Mouse (Mus musculus) brain, embryonic 14.5 days (tissue): ENCODE data around the gene Pcp4l1. TPM values are rescaled to one million over a fixed set of nuclear protein-coding genes. Genes with fewer than 3 reads are reported as not detected.

ENCODE experiments used
- DNase-seq: peaks from one replicate; pipeline ENCODE4 v3.0.0-alpha.2; 2011; ENCODE audit warnings: low read depth
- CTCF ChIP-seq: fragments of 200-500 bp; IDR thresholded peaks from 2 replicates; pipeline ENCODE4 v1.5.1; 2012; ENCODE audit warnings: inconsistent platforms, mild to moderate bottlenecking, moderate library complexity, borderline replicate concordance; ENCODE audit not compliant: insufficient read depth, insufficient read length; ENCODE audit errors: extremely low read depth
- POLR2A ChIP-seq: fragments of 200-500 bp; IDR thresholded peaks from 2 replicates; pipeline ENCODE4 v1.6.1; 2012; ENCODE audit warnings: mild to moderate bottlenecking, inconsistent platforms, borderline replicate concordance; ENCODE audit not compliant: poor library complexity, insufficient read depth, insufficient read length, severe bottlenecking; ENCODE audit errors: extremely low read depth
- polyA plus RNA-seq: library from polyadenylated mRNA; depleted of rRNA; stranded (reverse); fragments of >200 nt; gene quantifications from 2 replicates; pipeline ENCODE4 v1.2.3, GENCODE M21; 2012

Pcp4l1 gene
- polyA plus RNA-seq, 1 experiment, result 22.6 TPM

GRCm38 (mm10) chr1:171183620-171184019 is 12.4 kb downstream of the Pcp4l1 start:
- DNase-seq, result no peak
- TF ChIP-seq CTCF (no peak), POLR2A (no peak)

- TF ChIP-seq POLR2A, result no peak
- no peak for TF ChIP-seq CTCF
- DNase-seq, result no peak
Measured at GRCm38 (mm10) chr1:171183025-171183424, 13.0 kb downstream of the Pcp4l1 start.

- no peak for DNase-seq
- no peak for TF ChIP-seq CTCF
- TF ChIP-seq POLR2A, result no peak
Measured at GRCm38 (mm10) chr1:171179487-171180171, 16.4 kb downstream of the Pcp4l1 start.

- TF ChIP-seq POLR2A (no peak), CTCF (no peak)
- no peak for DNase-seq
Measured at GRCm38 (mm10) chr1:171172779-171173178, 23.3 kb downstream of the Pcp4l1 start.

- TF ChIP-seq CTCF (no peak), POLR2A (no peak)
- no peak for DNase-seq
Measured at GRCm38 (mm10) chr1:171171138-171171537, 24.9 kb downstream of the Pcp4l1 start.

GRCm38 (mm10) chr1:171169913-171170312 is 26.2 kb downstream of the Pcp4l1 start:
- DNase-seq, result no peak
- no peak for TF ChIP-seq POLR2A
- TF ChIP-seq CTCF, result no peak

- no peak for TF ChIP-seq POLR2A
- TF ChIP-seq CTCF, result no peak
Measured at GRCm38 (mm10) chr1:171168906-171169305, 27.2 kb downstream of the Pcp4l1 start.

GRCm38 (mm10) chr1:171165629-171166345 is 30.3 kb downstream of the Pcp4l1 start:
- TF ChIP-seq POLR2A, result no peak
- DNase-seq, result no peak

More at GRCm38 (mm10) chr1:171168906-171169305, 27.2 kb downstream of the Pcp4l1 start:
- DNase-seq, result no peak

GRCm38 (mm10) chr1:171164258-171164657 is 31.8 kb downstream of the Pcp4l1 start:
- DNase-seq, result peak; percentile 30
- TF ChIP-seq CTCF (peak; percentile 40; the same call in 1 of the 2 replicates), POLR2A (no peak)

GRCm38 (mm10) chr1:171162526-171162925 is 33.5 kb downstream of the Pcp4l1 start:
- DNase-seq, result no peak
- no peak for TF ChIP-seq CTCF
- no peak for TF ChIP-seq POLR2A

- no peak for DNase-seq
Measured at GRCm38 (mm10) chr1:171159485-171159975, 36.5 kb downstream of the Pcp4l1 start.

More at GRCm38 (mm10) chr1:171159485-171159975, 36.5 kb downstream of the Pcp4l1 start:
- no peak for TF ChIP-seq CTCF
- TF ChIP-seq POLR2A, result no peak
